Mouse (Mus musculus): Measurements from ENCODE around the gene Fam78a. TPM values are rescaled to one million over a fixed set of nuclear protein-coding genes. Genes with fewer than 3 reads are reported as not detected.

Fam78a gene
- total and polyA plus RNA-seq, 3 experiments = 16.0 to 17.4 TPM; not detected in 1

DNA sequence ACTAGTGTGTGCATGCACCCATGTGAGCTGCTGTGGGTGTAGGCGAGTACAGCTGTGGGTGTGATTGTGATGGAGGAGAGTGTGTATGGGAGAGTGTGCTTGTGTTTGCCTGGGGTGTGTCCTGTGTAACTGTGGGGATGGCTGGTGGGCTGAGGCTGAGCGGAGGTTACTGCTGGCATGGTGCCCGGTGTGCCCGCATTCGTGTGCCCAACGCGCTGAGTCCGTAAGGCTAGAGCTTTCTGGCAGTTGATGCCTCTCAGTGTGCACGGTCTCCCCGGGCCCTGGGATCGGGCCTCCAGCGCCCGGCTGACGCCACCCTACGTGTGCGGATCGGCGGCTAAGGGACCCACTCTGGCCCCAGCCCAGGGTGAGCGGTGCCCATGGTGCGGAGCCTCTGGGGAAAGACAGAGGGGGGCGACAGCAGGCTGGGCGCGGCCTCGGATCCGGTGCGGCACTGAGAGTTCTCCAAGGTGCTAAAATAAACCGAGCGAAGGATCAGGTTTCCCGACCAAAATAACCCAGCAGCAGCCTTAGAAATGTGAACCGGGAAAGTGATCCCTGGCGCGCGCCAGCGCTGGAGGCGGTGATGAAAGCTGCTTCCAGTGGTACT lies 3.8 kb upstream of the Fam78a start:
- Histone ChIP-seq H3K4me1 (ENCODE audit: control insufficient read depth in 1 of 2, insufficient read depth in 2 of 2, low read length in 2 of 2) (peaks cover 5 to 10% of the 10 kb centered on the region in 2 experiments), H3K36me3 (ENCODE audit: control insufficient read depth in 1 of 2, insufficient read depth in 2 of 2, low read length in 2 of 2) (peaks cover 0 to 6% of the 10 kb centered on the region in 2 experiments; a peak in 2 of 4 replicates), H3K79me2 (ENCODE audit: control insufficient read depth, insufficient read depth, low read length, poor library complexity) (peaks cover 2% of the 10 kb centered on the region), H3K9me3 (replicated peaks; ENCODE audit: insufficient read depth, low read length) (no peaks in the 10 kb centered on the region), H3K9ac (ENCODE audit: control insufficient read depth, low read depth, low read length, poor library complexity, severe bottlenecking) (no peak overlapping the region), H3K27ac (ENCODE audit: control insufficient read depth, low read depth, low read length) (no peak overlapping the region), H3K4me3 (ENCODE audit: control insufficient read depth in 1 of 2, insufficient read depth in 1 of 2, low read depth in 2 of 2, low read length in 2 of 2) (no peak overlapping the region), H3K27me3 (ENCODE audit: control insufficient read depth in 1 of 2, insufficient read depth in 2 of 2, low read length in 2 of 2) (no peaks in the 10 kb centered on the region)
- no peak for DNase-seq (ENCODE audit: low read depth, low spot score)
- no peak for TF ChIP-seq BHLHE40 (IDR thresholded peaks at IDR 0.05; ENCODE audit: borderline replicate concordance, low read depth, low read length)
- no peak for TF ChIP-seq TBP (IDR thresholded peaks at IDR 0.05; ENCODE audit: low read depth, low read length)
- TF ChIP-seq GABPA (IDR thresholded peaks at IDR 0.05; ENCODE audit: low read depth, low read length) = no peak
- TF ChIP-seq MAX (IDR thresholded peaks at IDR 0.05; ENCODE audit: low read length) = no peak
- no peak for TF ChIP-seq MXI1 (IDR thresholded peaks at IDR 0.05; ENCODE audit: low read depth, low read length)
- TF ChIP-seq SMC3 (IDR thresholded peaks at IDR 0.05; ENCODE audit: low read depth, low read length) = no peak
- no peak for TF ChIP-seq E2F4 (IDR thresholded peaks at IDR 0.05; ENCODE audit: borderline replicate concordance, low read depth, low read length)
- no peak for TF ChIP-seq EP300 (IDR thresholded peaks at IDR 0.05; ENCODE audit: low read depth in 1 of 2, low read length in 2 of 2)
- TF ChIP-seq USF1 (IDR thresholded peaks at IDR 0.05; ENCODE audit: low read depth, low read length) = no peak
- no peak for TF ChIP-seq MEF2A (IDR thresholded peaks at IDR 0.05; ENCODE audit: extremely low read depth, insufficient replicate concordance, low read depth, low read length, poor library complexity, severe bottlenecking)
- TF ChIP-seq CHD2 (IDR thresholded peaks at IDR 0.05; ENCODE audit: low read length) = no peak
- no peak for TF ChIP-seq CTCF (IDR thresholded peaks at IDR 0.05 in 2 of 3, conservative IDR thresholded peaks at IDR 0.05 in 1 of 3; ENCODE audit: control insufficient read depth in 1 of 3, insufficient read depth in 1 of 3, low read depth in 2 of 3, low read length in 3 of 3, poor library complexity in 1 of 3, severe bottlenecking in 1 of 3)
- TF ChIP-seq KAT2A (conservative IDR thresholded peaks at IDR 0.05; ENCODE audit: low read depth, low read length) = no peak
- no peak for TF ChIP-seq RAD21 (IDR thresholded peaks at IDR 0.05; ENCODE audit: low read depth, low read length)
- TF ChIP-seq POLR2A (IDR thresholded peaks at IDR 0.05; ENCODE audit: control insufficient read depth in 1 of 2, insufficient read depth in 1 of 2, low read depth in 1 of 2, low read length in 2 of 2, poor library complexity in 1 of 2) = no peak
- no peak for TF ChIP-seq ZNF384 (IDR thresholded peaks at IDR 0.05; ENCODE audit: low read depth, low read length)
- TF ChIP-seq TAL1 (IDR thresholded peaks at IDR 0.05; ENCODE audit: low read length) = no peak
- no peak for TF ChIP-seq POLR2AphosphoS2 (IDR thresholded peaks at IDR 0.05; ENCODE audit: low read length)
- TF ChIP-seq GATA1 (IDR thresholded peaks at IDR 0.05; ENCODE audit: low read depth, low read length) = no peak
- no peak for TF ChIP-seq CHD1 (IDR thresholded peaks at IDR 0.05; ENCODE audit: low read depth, low read length)

DNA sequence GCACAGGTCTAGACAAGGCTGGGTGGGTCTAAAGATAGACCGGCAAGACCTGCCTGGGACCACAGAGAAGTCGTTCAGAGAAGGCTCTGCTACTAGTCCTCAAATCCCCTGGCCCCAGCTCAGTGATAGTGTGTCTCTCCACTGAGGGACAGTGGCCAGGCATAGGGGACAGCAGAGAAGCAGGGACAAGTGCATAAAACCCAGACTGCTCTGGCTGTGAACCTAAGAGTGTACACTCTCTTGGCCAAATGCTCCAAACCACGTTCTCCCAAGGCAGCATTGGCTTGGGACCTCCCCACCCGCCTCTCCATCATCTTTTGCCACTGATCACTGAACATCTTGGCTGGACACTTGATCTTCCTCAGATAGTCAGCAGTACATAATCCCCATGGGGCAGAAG lies 2.9 kb upstream of the Fam78a start:
- Histone ChIP-seq H3K9me3 (replicated peaks; ENCODE audit: insufficient read depth, low read length) (no peaks in the 10 kb centered on the region), H3K9ac (ENCODE audit: control insufficient read depth, low read depth, low read length, poor library complexity, severe bottlenecking) (no peak overlapping the region), H3K4me3 (ENCODE audit: control insufficient read depth in 1 of 2, insufficient read depth in 1 of 2, low read depth in 2 of 2, low read length in 2 of 2) (no peak overlapping the region), H3K36me3 (ENCODE audit: control insufficient read depth in 1 of 2, insufficient read depth in 2 of 2, low read length in 2 of 2) (peaks cover 0 to 4% of the 10 kb centered on the region in 2 experiments; a peak in 2 of 4 replicates), H3K27ac (ENCODE audit: control insufficient read depth, low read depth, low read length) (no peak overlapping the region), H3K79me2 (ENCODE audit: control insufficient read depth, insufficient read depth, low read length, poor library complexity) (peaks cover 11% of the 10 kb centered on the region), H3K27me3 (ENCODE audit: control insufficient read depth in 1 of 2, insufficient read depth in 2 of 2, low read length in 2 of 2) (no peaks in the 10 kb centered on the region), H3K4me1 (ENCODE audit: control insufficient read depth in 1 of 2, insufficient read depth in 2 of 2, low read length in 2 of 2) (peaks cover 8 to 12% of the 10 kb centered on the region in 2 experiments)
- no peak for TF ChIP-seq MYB (IDR thresholded peaks at IDR 0.05; ENCODE audit: low read depth, low read length)
- TF ChIP-seq MEF2A (IDR thresholded peaks at IDR 0.05; ENCODE audit: extremely low read depth, insufficient replicate concordance, low read depth, low read length, poor library complexity, severe bottlenecking) = no peak
- TF ChIP-seq RCOR1 (IDR thresholded peaks at IDR 0.05; ENCODE audit: low read depth, low read length) = no peak
- no peak for TF ChIP-seq E2F4 (IDR thresholded peaks at IDR 0.05; ENCODE audit: borderline replicate concordance, low read depth, low read length)
- no peak for TF ChIP-seq NELFE (IDR thresholded peaks at IDR 0.05; ENCODE audit: low read depth, low read length)
- TF ChIP-seq UBTF (IDR thresholded peaks at IDR 0.05; ENCODE audit: borderline replicate concordance, insufficient read depth, low read depth, low read length) = no peak
- DNase-seq (ENCODE audit: low read depth, low spot score) = no peak

Measured in MEL (cell line).